Mouse (Mus musculus) A20 (cell line): Measurements from ENCODE around the gene Abcb10.
A peak's percentile ranks its signal among the peaks of the same experiment; 100 is the strongest.
"Not testable (repeated sequence)": the region's sequence is repeated elsewhere in the genome, so short reads cannot be mapped to it uniquely, and the experiment has no call there.

Experiments used
- DNase-seq: peaks from one replicate; pipeline ENCODE4 v3.0.0-alpha.2; 2011; ENCODE audit warnings: low read depth, low spot score

Abcb10 gene

GRCm38 (mm10) chr8:123981674-123982073 is 1.2 kb downstream of the Abcb10 start:
- DNase-seq, result peak; percentile 13

DNA sequence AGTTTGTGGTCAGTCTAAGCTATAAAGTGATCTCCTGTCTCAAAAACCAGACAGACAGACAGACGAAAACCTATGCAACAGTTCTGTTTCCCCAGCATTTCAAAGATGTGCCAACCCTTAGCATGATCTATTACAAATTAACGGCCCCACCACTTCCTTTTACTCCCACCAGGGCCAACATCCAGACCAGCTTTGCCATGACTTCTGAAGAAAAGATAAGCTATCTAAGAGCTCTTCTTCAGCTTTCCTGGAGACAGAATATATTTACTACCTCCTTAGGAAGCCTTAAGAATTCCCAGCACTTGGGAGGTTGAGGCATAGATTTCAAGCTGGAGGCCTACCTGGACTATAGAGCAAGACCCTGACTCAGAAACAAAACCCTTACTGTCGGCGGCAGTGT is 2.7 kb downstream of the Abcb10 start:
- DNase-seq, result no peak

GRCm38 (mm10) chr8:123978926-123979325 is 4.0 kb downstream of the Abcb10 start:
- DNase-seq, result no peak

GRCm38 (mm10) chr8:123978166-123978838 is 4.6 kb downstream of the Abcb10 start:
- DNase-seq, result no peak

GRCm38 (mm10) chr8:123977499-123977898 is 5.4 kb downstream of the Abcb10 start:
- no peak for DNase-seq

- no peak for DNase-seq
Measured at GRCm38 (mm10) chr8:123973495-123973894, 9.4 kb downstream of the Abcb10 start.

- DNase-seq, result peak; percentile 32
Measured at GRCm38 (mm10) chr8:123966896-123967295, 16.0 kb downstream of the Abcb10 start.

- no peak for DNase-seq
Measured at GRCm38 (mm10) chr8:123961371-123961770, 21.6 kb downstream of the Abcb10 start.

DNA sequence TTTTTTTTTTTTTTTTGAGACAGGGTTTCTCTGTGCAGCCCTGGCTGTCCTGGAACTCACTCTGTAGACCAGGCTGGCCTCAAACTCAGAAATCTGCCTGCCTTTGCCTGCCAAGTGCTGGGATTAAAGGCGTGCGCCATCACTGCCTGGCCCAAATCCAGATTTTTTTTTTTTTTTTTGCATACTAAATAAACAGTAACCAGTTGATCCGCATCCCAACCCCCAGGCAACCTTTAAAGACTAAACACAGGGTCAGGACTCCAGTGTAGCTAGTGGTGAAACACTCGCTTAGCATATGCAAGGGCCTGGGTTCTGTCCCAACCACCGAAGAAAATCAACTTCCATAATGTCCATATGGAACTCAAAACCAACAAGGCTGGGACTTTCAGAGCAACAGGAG is 22.4 kb downstream of the Abcb10 start:
- DNase-seq, result not testable (repeated sequence)

DNA sequence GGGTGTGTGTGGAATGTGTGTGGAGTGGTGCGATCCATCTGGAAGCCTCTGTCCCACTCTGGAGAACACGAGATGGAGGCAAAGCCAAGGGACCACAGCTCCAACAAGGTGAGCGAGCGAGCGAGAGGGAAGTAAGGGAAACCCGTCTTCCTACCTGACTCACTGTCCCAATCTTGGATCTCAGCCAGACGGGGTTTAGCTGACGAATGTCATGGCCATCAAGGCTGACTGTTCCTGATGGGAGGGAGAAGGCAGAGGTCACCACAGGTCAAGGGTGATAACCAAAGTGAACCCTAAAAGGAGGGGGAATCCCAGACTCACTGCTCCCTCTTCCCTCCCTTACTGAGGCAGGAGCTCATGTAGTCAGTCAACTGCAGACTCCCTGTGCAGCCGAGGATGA is 22.9 kb downstream of the Abcb10 start:
- no peak for DNase-seq

DNA sequence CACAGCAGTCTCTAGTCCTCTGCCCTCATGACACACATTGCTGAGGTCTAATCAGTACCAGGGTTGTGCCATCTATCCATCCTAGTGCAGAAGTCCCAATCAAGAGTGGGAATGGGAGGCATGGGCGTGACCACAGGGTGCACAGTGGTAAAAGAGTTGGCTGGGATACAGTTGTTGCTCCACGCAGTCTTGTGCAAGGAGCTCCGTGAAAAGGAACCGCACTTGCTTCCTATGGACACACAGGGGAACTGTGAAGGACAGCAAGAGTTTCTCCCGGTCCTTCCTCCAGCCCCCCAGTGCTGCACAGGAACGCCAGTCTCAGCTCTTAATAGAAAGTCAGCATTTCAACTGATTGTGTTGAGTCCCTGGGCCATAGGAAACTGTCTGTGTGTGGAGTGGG is 23.4 kb downstream of the Abcb10 start:
- DNase-seq, result no peak

- DNase-seq, result no peak
Measured at GRCm38 (mm10) chr8:123958130-123958529, 24.8 kb downstream of the Abcb10 start.

GRCm38 (mm10) chr8:123954246-123954645 is 28.7 kb downstream of the Abcb10 start:
- DNase-seq, result peak; percentile 70

DNA sequence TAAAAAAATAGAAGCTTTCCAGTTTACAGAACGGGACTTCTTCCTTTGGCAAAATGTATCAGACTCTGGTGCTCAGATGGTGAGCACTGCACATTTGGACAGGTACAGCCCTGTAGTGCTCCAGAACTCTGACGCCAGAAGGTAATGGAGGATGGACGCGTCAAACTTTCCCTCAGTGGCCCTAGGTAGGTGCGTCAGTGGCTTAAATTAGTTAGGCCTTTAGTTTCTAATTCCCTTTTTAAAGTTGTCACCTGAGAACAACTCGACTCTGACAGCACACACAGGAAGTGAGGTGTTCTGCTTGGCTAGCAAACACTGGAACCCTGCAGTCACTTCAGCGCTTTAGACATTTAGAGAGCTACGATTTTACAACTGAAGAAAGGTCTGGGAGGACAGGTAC is 29.2 kb downstream of the Abcb10 start:
- peak; percentile 74 for DNase-seq

DNA sequence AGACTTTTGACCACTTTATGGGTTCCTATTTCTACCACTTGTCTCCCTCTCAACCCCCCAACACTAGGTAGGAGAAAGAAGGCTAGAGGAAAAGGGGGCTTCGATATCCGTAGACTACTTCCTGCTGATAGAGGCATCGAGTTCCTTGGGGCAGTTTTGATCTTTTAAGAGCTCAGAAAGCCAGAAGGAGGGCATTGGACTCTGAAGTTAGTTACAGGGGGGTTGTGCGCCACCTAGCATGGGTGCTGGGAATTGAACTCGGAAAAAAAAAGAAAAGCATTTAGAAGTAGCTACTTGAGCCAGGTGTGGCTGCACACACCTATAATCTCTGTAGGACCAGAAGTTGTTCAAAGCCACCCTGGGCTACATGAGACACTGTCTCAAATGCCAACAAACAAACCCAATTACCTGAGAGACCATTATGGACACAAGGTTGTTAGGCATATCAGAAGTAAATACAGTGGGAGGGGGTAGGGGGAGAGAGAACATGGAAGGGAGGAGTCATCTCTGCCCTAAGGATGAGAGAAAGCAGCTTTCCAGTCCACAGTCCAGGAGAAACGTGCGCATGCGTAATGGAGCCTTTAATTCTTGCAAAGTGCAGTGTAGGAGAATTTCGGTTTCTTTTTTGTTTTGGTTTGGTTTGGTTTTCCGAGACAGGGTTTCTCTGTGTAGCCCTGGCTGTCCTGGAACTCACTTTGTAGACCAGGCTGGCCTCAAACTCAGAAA is 32.7 kb downstream of the Abcb10 start:
- peak; percentile 87 for DNase-seq

GRCm38 (mm10) chr8:123949686-123949986 is 33.3 kb downstream of the Abcb10 start:
- no peak for DNase-seq

GRCm38 (mm10) chr8:123948942-123949685 is 33.8 kb downstream of the Abcb10 start, which contains the start of gene Nup133:
Gene Nup133, minus strand, starts transcription at chr8:123949265.
- peak; percentile 99 for DNase-seq

DNA sequence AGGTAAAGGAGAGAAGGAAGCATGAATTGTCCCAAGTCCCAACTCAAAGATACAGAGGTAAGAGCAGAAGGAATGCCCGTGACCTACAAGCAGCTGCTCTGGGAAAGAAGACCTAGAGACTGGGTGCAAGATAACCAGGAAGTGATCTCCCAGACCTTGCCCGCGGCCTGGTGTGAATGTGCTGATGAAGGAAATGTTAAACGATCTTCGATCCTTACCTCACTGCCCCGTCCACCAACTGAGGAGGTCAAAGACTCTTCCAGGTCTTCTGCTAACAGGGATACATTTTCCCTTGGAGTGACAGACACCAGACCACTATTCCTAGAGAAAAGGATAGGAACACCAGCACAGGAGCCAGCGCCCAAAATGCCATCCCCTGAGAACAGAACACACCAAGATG is 53.9 kb downstream of the Abcb10 start:
- DNase-seq, result no peak

DNA sequence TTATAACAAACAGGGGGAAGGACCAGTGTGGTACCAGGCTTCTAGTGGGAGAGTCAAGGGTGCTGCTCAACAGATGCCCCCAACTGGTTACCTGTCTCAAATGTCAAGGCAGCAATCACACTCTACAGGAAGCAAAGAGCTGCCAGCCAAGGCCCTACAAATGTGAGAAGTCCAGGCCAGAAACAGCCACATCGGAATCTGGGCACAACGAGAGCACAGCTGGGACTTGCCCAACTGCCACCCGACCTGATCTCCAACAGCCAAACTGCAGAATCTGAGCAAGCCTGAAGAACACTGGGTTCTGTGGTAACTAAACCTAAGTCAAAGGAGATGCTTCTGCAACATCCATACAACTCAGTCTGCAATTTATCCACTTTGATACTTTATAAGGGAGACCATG is 57.3 kb downstream of the Abcb10 start:
- no peak for DNase-seq

GRCm38 (mm10) chr8:123924719-123925118 is 58.2 kb downstream of the Abcb10 start:
- peak; percentile 89 for DNase-seq

- DNase-seq, result no peak
Measured at GRCm38 (mm10) chr8:123914635-123915034, 68.3 kb downstream of the Abcb10 start.

DNA sequence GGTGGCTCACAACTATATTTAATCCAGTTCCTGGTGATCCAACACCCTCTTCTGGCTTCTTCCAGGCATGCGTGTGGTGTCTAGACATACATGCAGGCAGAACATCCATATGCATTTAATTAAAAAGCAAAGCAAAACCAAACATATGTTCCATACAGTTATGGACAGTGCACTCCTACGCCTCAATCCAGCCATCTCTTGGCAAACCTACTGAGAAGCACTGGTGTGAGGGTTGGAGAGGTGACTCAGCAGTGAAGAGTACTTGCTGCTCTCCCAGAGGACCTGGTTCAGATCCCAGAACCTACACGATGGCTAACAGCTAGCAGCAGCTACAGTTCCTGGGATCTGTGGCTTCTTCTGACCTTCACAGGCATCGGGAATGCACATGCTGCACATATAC is 70.7 kb downstream of the Abcb10 start:
- no peak for DNase-seq

DNA sequence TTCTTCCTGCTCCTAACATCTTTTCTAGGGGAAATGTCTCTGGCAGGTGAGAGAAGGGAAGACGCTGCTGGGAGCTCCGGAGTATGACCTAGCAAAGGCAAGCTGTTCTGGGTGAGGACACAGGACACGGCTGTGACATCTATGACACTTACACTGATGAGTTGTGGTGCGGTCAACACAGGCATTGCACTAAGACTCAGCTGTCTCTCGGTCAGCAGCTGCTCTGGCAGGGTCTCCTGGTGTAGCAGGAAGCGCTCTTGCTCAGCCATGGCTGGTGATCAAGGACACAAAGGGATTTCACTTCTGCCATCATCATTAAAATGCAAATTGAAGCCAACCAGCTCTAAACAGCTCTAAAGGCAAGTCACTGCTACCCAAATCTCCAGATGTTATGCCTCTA is 75.3 kb downstream of the Abcb10 start:
- no peak for DNase-seq
